Mouse (Mus musculus): ENCODE measurements at regions not wholly inside any gene's neighbourhood (a gene's known extent, or its start where the extent isn't known, plus 50 kb on each side); places are given as distances from the start of the nearest gene placed in this dataset.

DNA sequence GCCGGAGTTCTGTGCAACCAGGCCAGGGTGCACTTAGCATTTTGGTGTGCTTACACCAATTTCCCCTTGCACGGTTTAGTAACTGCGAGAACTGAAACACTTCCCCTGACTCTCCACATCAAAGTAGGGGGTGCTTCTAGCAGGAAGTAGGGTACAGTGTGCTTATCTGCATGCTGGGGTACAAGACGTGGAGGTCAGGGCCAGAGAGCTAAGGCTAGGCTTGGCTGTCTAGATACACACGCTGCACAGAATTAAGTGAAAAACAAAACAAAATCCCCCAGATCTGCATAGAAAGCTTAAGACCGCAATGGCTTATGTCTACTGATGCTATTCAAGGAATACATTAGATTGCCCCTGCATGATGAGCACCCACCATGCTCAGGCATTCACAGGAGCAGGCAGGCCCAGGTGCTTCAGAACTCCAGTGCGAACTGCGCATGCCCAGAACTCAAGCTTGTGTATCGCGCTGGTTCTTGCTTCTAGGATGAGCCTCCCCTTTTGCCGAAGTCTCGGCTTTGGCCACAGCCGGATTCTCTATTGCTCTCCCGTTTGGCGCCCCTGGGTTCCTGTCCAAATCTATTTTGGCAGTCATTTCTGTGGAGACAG is 78.9 kb upstream of the Slc38a2 start:
- ATAC-seq, result no peak
- no peaks in the 10 kb centered on the region for H3K9me3 ChIP-seq
- no peak overlapping the region for H3K27ac ChIP-seq
- no peak overlapping the region for H3K4me3 ChIP-seq (replicated peaks)
- no peaks in the 10 kb centered on the region for H3K36me3 ChIP-seq
- no peaks in the 10 kb centered on the region for H3K27me3 ChIP-seq (replicated peaks)
- 0 out of 2 replicates have a peak, but pooled peaks cover 2% of the 10 kb centered on the region for H3K4me1 ChIP-seq (replicated peaks)
- WGBS, result 87% methylated on average over 15 of the region's 15 CpGs
- no peak overlapping the region for H3K4me2 ChIP-seq (replicated peaks)
- no peak overlapping the region for H3K9ac ChIP-seq

DNA sequence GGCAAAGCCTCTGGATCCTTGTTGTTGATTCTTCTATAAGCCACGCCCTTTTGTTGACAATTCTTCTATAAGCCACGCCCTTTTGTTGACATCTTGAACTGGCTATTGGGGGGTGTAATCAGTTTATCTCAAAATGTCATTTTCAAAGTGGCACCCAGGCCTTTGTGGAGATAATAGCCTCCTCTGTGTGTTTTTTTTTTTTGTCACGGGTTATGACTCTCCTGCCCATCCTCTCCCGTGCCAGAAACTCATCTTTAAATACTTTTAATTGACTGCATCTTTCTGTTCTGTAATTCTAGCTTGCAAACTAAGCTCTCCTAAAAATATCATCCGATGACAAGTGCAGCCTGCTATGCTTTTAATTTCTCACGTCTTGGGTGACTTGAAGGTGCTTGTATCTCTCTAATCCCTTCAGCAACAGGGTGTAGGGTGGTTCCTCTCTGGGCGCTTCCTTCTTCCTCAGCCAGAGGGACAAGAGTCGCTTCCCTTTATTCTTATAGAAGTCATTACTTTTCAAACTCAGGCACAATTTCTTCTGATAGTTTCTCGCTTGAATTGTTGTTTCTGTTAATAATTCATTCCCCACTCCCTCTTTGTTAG is 77.0 kb upstream of the Slc38a2 start:
- 68% methylated on average over 9 of the region's 9 CpGs for WGBS
- Histone ChIP-seq H3K4me2 (replicated peaks) (no peak overlapping the region), H3K4me1 (replicated peaks) (0 out of 2 replicates have a peak, but pooled peaks cover 2% of the 10 kb centered on the region), H3K4me3 (replicated peaks) (no peak overlapping the region), H3K27ac (no peak overlapping the region), H3K9ac (no peak overlapping the region), H3K27me3 (replicated peaks) (no peaks in the 10 kb centered on the region), H3K9me3 (no peaks in the 10 kb centered on the region), H3K36me3 (no peaks in the 10 kb centered on the region)
- no peak for ATAC-seq

DNA sequence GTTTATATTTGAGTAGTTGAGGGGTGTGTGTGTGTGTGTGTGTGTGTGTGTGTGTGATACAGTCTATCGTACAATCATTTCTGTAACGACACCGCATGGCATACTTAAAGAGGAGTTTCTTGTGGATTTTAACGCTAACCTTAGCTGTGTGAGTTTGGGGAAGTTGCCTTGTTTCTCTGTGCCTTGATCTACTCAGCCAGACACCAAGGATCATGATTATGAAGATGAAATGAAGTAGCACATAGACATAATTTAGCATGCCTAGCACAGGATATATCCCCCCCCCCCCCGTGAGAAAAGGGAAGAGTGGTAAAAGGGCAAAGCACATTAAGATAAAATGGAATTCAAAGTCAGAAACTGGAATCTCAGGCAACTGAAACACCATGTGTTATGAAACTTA is 75.6 kb upstream of the Slc38a2 start:
- H3K4me2 ChIP-seq (replicated peaks), result no peak overlapping the region
- no peak overlapping the region for H3K4me3 ChIP-seq (replicated peaks)
- no peaks in the 10 kb centered on the region for H3K9me3 ChIP-seq
- H3K4me1 ChIP-seq (replicated peaks), result 0 out of 2 replicates have a peak, but pooled peaks cover 2% of the 10 kb centered on the region
- H3K36me3 ChIP-seq, result no peaks in the 10 kb centered on the region
- no peak for ATAC-seq
- H3K9ac ChIP-seq, result no peak overlapping the region
- whole genome bisulfite sequencing, result 67% methylated on average over 5 of the region's 5 CpGs
- H3K27me3 ChIP-seq (replicated peaks), result no peaks in the 10 kb centered on the region
- H3K27ac ChIP-seq, result no peak overlapping the region

DNA sequence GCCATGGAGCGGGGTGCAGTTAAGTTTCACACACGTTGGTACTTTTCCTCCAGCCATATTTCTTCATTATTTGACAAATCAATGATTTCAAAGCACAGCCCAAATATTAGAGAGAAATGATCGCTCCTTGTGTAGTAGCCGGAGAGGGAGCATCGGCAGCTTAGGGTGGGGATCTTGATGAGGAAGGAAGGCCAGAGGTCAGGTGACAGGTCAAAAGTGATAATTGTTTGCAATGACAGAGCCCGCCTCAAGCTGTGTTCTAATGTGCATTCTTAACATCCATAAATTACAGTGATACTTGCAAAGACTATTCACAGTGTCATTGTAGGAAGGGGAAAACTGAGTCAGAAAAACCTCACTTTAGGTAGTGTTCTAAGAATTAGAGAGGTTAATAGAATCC is 75.1 kb upstream of the Slc38a2 start:
- Histone ChIP-seq H3K4me1 (replicated peaks) (0 out of 2 replicates have a peak, but pooled peaks cover 2% of the 10 kb centered on the region), H3K36me3 (no peaks in the 10 kb centered on the region), H3K9ac (no peak overlapping the region), H3K9me3 (no peaks in the 10 kb centered on the region), H3K27me3 (replicated peaks) (no peaks in the 10 kb centered on the region), H3K4me2 (replicated peaks) (peak overlapping the region; percentile 10; the same call in 1 of the 2 replicates), H3K27ac (0 out of 2 replicates have a peak overlapping the region, but pooled peaks have one; percentile 5), H3K4me3 (replicated peaks) (no peak overlapping the region)
- WGBS, result 48% methylated on average over 6 of the region's 6 CpGs
- ATAC-seq, result no peak

DNA sequence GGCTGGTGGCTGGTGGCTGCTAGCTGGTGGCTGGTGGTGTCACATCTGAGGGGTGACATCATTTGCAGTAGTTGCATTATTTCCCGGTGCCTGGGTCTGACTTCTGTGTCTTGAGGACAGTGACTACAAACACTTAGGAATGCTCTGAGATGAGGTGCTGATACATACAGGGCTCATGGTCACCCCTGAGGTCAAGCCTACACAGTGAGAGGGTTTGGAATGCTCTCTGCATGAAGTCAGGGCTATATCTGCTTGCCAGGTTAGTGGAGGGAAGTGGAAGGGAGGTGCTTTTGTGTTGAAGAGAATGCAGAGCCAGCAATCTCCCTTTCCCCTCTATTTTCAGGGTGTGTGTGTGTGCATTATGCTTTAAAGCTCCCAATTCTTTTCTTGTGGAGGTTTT is 74.1 kb upstream of the Slc38a2 start:
- no peaks in the 10 kb centered on the region for H3K36me3 ChIP-seq
- ATAC-seq, result no peak
- no peak overlapping the region for H3K27ac ChIP-seq
- no peak overlapping the region for H3K4me2 ChIP-seq (replicated peaks)
- no peak overlapping the region for H3K4me3 ChIP-seq (replicated peaks)
- no peaks in the 10 kb centered on the region for H3K27me3 ChIP-seq (replicated peaks)
- peaks cover 2% of the 10 kb centered on the region; the same call in 1 of the 2 replicates for H3K4me1 ChIP-seq (replicated peaks)
- no peak overlapping the region for H3K9ac ChIP-seq
- no peaks in the 10 kb centered on the region for H3K9me3 ChIP-seq
- 44% methylated on average over 1 of the region's 1 CpGs for WGBS

DNA sequence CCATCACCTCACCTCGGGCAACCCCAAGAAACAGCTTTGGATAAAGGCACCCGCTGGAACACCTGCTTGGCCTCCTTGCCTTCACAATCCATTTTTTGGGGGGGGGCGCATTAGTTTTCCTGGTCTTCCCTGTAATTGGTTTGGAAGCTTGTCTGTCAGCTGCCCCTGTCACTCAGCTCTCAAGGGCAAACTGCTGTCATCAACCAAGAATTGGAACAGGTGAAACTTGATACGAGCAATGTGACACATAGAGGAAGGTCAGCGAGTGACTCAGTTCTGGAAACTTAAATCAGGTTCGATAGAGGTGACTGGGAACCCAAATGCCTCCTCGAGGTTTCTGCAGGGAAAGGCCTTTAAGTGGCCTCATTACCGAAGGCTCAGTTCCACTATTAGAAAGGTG is 73.2 kb upstream of the Slc38a2 start:
- H3K27ac ChIP-seq, result no peak overlapping the region
- ATAC-seq, result no peak
- no peaks in the 10 kb centered on the region for H3K9me3 ChIP-seq
- H3K9ac ChIP-seq, result no peak overlapping the region
- no peaks in the 10 kb centered on the region for H3K27me3 ChIP-seq (replicated peaks)
- no peak overlapping the region for H3K4me3 ChIP-seq (replicated peaks)
- WGBS, result 75% methylated on average over 8 of the region's 8 CpGs
- H3K36me3 ChIP-seq, result no peaks in the 10 kb centered on the region
- H3K4me1 ChIP-seq (replicated peaks), result peaks cover 5% of the 10 kb centered on the region; the same call in 1 of the 2 replicates
- H3K4me2 ChIP-seq (replicated peaks), result no peak overlapping the region

DNA sequence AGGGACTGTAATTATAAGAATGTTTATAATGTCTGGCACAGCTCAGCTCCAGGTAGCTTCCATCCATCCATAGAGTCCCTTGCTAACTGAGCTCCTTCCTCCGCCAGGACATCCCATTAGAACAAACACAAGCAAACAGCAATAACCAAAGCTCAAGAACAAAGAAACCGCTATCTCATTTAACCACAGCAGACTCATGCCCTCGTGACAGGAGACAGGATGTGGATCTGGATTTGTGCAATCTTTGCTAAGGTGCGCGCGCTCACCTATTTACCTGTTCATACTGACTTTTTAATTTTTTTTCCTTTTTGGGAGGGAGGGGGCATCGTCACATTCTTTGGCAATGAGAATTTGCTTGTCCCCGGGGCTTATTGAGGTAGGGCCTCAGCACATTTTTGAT is 71.3 kb upstream of the Slc38a2 start:
- Histone ChIP-seq H3K9me3 (no peaks in the 10 kb centered on the region), H3K36me3 (no peaks in the 10 kb centered on the region), H3K27ac (no peak overlapping the region), H3K4me1 (replicated peaks) (peaks cover 5% of the 10 kb centered on the region; the same call in 1 of the 2 replicates), H3K27me3 (replicated peaks) (no peaks in the 10 kb centered on the region), H3K9ac (no peak overlapping the region), H3K4me3 (replicated peaks) (no peak overlapping the region), H3K4me2 (replicated peaks) (no peak overlapping the region)
- no peak for ATAC-seq
- 83% methylated on average over 8 of the region's 8 CpGs for WGBS

DNA sequence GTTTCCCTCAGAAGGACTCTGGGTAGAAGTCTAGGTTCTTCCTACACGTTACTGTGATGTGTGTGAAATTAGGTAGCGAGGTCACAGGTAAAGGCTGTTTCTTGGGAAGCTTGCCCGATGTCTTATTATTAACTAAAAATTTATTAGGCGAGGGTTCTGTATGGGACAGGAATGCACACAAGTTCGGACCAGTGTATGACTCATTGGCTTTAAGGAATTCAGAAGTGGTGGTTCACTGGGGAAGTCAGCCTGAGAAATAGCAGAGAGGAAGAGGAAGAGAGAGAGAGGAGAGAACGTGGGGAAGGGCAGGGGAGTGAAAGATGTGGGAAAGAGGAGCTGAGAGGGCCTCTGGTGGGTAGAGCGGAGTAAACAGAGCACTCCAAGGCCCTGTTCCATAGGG is 70.8 kb upstream of the Slc38a2 start:
- H3K4me2 ChIP-seq (replicated peaks), result no peak overlapping the region
- 73% methylated on average over 7 of the region's 7 CpGs for WGBS
- no peak overlapping the region for H3K4me3 ChIP-seq (replicated peaks)
- no peak for ATAC-seq
- H3K9ac ChIP-seq, result no peak overlapping the region
- H3K27me3 ChIP-seq (replicated peaks), result no peaks in the 10 kb centered on the region
- H3K4me1 ChIP-seq (replicated peaks), result peaks cover 5% of the 10 kb centered on the region; the same call in 1 of the 2 replicates
- H3K36me3 ChIP-seq, result no peaks in the 10 kb centered on the region
- H3K27ac ChIP-seq, result no peak overlapping the region
- no peaks in the 10 kb centered on the region for H3K9me3 ChIP-seq

DNA sequence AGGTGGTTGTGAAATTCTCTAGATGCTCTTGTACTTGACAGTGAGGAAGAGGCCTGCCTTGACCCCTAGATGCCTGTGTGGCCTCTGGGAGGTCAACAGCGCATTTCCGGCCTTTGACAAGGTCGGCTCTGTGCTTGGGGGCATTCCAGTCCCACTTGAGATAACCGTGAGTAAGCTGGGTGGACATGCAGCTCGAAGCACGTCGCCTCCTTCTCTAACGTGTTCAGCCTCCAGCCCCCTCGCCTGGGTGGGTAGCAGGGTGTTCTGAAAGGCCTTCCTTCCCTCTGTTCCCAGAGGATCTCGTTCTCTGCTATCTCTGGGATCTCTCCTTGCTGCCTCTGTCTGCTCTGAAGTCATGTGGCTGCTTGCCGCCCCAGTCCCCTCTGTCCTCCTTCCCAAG is 70.2 kb upstream of the Slc38a2 start:
- no peak overlapping the region for H3K27ac ChIP-seq
- WGBS, result 77% methylated on average over 11 of the region's 11 CpGs
- ATAC-seq, result no peak

DNA sequence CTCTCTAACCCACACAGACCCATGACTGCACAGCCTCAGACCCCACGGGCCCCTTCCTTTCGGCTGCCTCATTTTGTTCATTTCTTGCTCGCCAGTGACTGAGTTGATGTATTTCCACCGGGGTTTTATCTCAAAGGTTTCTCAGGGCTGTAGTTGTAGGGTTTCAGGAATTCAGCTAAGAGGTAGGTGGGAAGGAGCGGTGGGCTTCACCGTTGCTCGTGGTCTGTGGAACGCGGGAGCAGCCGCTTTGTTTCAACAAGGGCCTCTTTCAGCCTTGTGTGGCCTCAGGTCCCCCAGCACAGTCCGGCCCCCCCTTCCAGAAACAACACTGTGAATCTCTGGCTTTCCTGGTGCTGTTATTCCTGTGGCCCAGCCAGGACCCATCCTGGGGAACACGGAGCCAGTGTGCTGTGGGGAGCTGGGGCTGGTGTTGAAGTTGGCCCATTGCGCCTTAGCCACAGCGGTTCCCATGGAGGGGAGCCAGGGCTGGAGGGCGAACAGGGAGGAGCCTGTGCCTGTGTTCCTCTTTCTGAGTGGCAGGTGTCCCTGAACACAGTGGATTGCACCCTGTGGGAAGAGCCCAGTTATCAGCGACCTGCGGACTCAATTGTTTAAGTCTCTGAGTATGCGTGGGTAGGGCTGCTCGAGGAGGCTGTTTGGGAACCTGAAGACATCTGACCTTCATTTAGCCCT is 68.9 kb upstream of the Slc38a2 start:
- no peak overlapping the region for H3K4me3 ChIP-seq (replicated peaks)
- H3K4me2 ChIP-seq (replicated peaks), result no peak overlapping the region
- peak; percentile 83 for ATAC-seq
- no peaks in the 10 kb centered on the region for H3K36me3 ChIP-seq
- no peaks in the 10 kb centered on the region for H3K9me3 ChIP-seq
- 70% methylated on average over 19 of the region's 19 CpGs for WGBS
- no peaks in the 10 kb centered on the region for H3K27me3 ChIP-seq (replicated peaks)
- H3K27ac ChIP-seq, result no peak overlapping the region
- peaks cover 3% of the 10 kb centered on the region; the same call in 1 of the 2 replicates for H3K4me1 ChIP-seq (replicated peaks)
- no peak overlapping the region for H3K9ac ChIP-seq

More for the DNA sequence above, 70.2 kb upstream of the Slc38a2 start:
- no peaks in the 10 kb centered on the region for H3K9me3 ChIP-seq
- H3K27me3 ChIP-seq (replicated peaks), result no peaks in the 10 kb centered on the region
- no peak overlapping the region for H3K9ac ChIP-seq
- no peaks in the 10 kb centered on the region for H3K36me3 ChIP-seq
- peaks cover 5% of the 10 kb centered on the region; the same call in 1 of the 2 replicates for H3K4me1 ChIP-seq (replicated peaks)
- no peak overlapping the region for H3K4me3 ChIP-seq (replicated peaks)
- H3K4me2 ChIP-seq (replicated peaks), result no peak overlapping the region

DNA sequence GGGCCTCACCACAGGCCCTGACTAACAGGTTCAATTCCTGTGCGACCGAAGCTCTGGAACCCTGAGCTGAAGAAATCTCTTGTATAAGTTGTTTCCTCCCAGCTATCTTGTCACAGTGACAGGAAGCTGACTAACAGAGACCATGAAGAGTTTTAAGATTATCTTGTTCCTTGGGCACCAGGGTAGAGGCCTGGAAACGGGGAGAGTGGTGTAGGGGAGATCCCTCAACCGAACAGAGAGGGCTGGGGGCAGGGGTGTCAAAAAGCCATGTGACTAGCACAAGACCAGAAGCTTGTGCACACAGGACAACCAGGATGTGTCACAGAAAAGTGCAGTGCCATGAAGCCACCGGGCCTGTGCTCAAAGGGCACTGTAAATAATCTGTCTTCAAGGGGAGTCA is 67.7 kb upstream of the Slc38a2 start:
- H3K36me3 ChIP-seq, result no peaks in the 10 kb centered on the region
- H3K4me2 ChIP-seq (replicated peaks), result no peak overlapping the region
- 86% methylated on average over 5 of the region's 5 CpGs for WGBS
- no peak overlapping the region for H3K9ac ChIP-seq
- H3K4me1 ChIP-seq (replicated peaks), result peaks cover 3% of the 10 kb centered on the region; the same call in 1 of the 2 replicates
- H3K4me3 ChIP-seq (replicated peaks), result no peak overlapping the region
- no peak overlapping the region for H3K27ac ChIP-seq
- H3K27me3 ChIP-seq (replicated peaks), result no peaks in the 10 kb centered on the region
- ATAC-seq, result no peak
- no peaks in the 10 kb centered on the region for H3K9me3 ChIP-seq

DNA sequence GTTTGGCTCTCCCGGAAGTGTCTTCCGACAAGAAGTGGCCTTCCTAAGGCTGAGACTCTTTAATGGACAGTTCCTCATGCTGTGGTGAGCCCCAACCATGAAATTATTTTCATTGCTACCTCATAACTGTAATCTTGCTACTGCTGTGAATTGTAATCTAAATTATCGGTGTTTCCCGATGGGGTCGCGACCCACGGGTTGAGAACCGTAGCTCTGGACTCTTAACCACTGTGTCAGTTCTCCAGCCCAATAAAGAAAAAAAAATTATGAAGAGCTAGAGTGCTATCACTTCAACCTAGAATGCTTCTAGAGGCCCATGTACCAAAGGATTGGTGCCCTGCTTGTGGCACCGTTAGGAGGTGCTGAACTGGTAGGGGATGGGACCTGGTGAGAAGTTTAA is 66.7 kb upstream of the Slc38a2 start:
- no peak overlapping the region for H3K9ac ChIP-seq
- no peak overlapping the region for H3K4me3 ChIP-seq (replicated peaks)
- peaks cover 3% of the 10 kb centered on the region; the same call in 1 of the 2 replicates for H3K4me1 ChIP-seq (replicated peaks)
- no peaks in the 10 kb centered on the region for H3K27me3 ChIP-seq (replicated peaks)
- H3K9me3 ChIP-seq, result no peaks in the 10 kb centered on the region
- no peaks in the 10 kb centered on the region for H3K36me3 ChIP-seq
- no peak for ATAC-seq
- H3K4me2 ChIP-seq (replicated peaks), result no peak overlapping the region
- H3K27ac ChIP-seq, result no peak overlapping the region
- 96% methylated on average over 9 of the region's 9 CpGs for WGBS

Data from intestine, embryonic 15.5 days (tissue).